Mouse (Mus musculus) embryonic facial prominence, embryonic 13.5 days (tissue): ENCODE data around the gene Agpat1. TPM values are rescaled to one million over a fixed set of nuclear protein-coding genes. Genes with fewer than 3 reads are reported as not detected.

Experiments used
- ATAC-seq: fragments of 200-750 bp; cut with Nextera tagmentation; 2 replicates; pipeline ENCODE4 v1.8.0; 2017; ENCODE audit warnings: low read depth; ENCODE audit not compliant: insufficient number of reproducible peaks, insufficient read depth, low FRiP score, low TSS enrichment
- H3K27ac ChIP-seq: fragments of 300-500 bp; sonication (generic); 2 replicates; pipeline ENCODE4 v1.5.1; 2015; ENCODE audit warnings: moderate library complexity, mild to moderate bottlenecking, inconsistent platforms
- H3K27me3 ChIP-seq: fragments of 300-500 bp; sonication (generic); 2 replicates; pipeline ENCODE4 v1.6.1; 2015; ENCODE audit warnings: mild to moderate bottlenecking, inconsistent platforms
- H3K36me3 ChIP-seq: fragments of 300-500 bp; sonication (generic); 2 replicates; pipeline ENCODE4 v1.6.1; 2015; ENCODE audit warnings: mild to moderate bottlenecking, inconsistent platforms
- H3K4me1 ChIP-seq: fragments of 300-500 bp; sonication (generic); 2 replicates; pipeline ENCODE4 v1.6.1; 2015; ENCODE audit warnings: inconsistent platforms
- H3K4me2 ChIP-seq: fragments of 300-500 bp; sonication (generic); 2 replicates; pipeline ENCODE4 v1.6.1; 2015; ENCODE audit warnings: moderate library complexity, mild to moderate bottlenecking, inconsistent platforms
- H3K4me3 ChIP-seq: fragments of 300-500 bp; sonication (generic); 2 replicates; pipeline ENCODE4 v1.5.1; 2015; ENCODE audit warnings: mild to moderate bottlenecking, inconsistent platforms
- H3K9ac ChIP-seq: fragments of 300-500 bp; sonication (generic); 2 replicates; pipeline ENCODE4 v1.6.1; 2015; ENCODE audit warnings: mild to moderate bottlenecking, inconsistent platforms
- H3K9me3 ChIP-seq: fragments of 300-500 bp; sonication (generic); 2 replicates; pipeline ENCODE4 v1.6.1; 2016; ENCODE audit warnings: inconsistent platforms
- WGBS: fragments of 180-500 bp; shearing (Covaris S2); methylation state at CpG from one replicate; pipeline ENCODE4 v1.1.7; 2015; ENCODE audit warnings: mixed read lengths; 5-methylcytosine and 5-hydroxymethylcytosine counted together
- polyA plus RNA-seq: library from polyadenylated mRNA; unstranded; fragments of >200 nt; fragmentation: Nextera tagmentation; extraction: Ambion mirVana; gene quantifications from 2 replicates; pipeline ENCODE4 v1.2.1, GENCODE M21; 2015

Agpat1 gene
- 50.7 and 57.5 TPM in 2 replicates for polyA plus RNA-seq

DNA sequence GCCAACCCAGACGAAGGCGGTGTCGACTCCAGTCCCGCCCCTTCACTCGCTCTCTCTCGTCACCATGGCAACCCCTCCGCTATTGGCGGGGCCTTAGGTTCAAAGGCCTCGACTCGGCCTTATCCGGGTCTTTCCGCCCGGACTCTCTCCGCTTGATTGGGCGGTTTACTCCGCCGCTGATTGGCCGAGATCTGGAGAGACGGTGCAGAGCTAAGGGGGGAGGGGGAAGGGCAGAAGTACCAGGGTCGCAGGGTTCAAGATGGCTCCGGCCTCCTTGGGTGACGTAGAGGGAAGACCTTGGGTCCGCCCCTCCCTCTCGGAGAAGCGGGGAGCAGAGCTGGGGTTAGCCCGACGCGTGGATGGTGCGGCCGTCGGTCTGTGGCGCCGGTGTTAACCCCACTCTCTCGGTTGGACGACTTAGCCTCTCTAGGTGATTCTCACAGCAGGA, at the start of gene Agpat1:
Gene Agpat1 (plus strand): TSS at position 202 of the 448 bp plus-strand sequence.
- Histone ChIP-seq H3K9me3 (no peaks in the 10 kb centered on the region), H3K27me3 (no peaks in the 10 kb centered on the region), H3K36me3 (peaks cover 30% of the 10 kb centered on the region), H3K9ac (peak within 1 kb of the TSS; percentile 92), H3K4me3 (peak within 1 kb of the TSS; percentile 90), H3K4me1 (peaks cover 41% of the 10 kb centered on the region), H3K27ac (peak within 1 kb of the TSS; percentile 89), H3K4me2 (peak within 1 kb of the TSS; percentile 95)
- under 1% methylated on average over 35 of the region's 35 CpGs for WGBS
- ATAC-seq: peak; percentile 84

DNA sequence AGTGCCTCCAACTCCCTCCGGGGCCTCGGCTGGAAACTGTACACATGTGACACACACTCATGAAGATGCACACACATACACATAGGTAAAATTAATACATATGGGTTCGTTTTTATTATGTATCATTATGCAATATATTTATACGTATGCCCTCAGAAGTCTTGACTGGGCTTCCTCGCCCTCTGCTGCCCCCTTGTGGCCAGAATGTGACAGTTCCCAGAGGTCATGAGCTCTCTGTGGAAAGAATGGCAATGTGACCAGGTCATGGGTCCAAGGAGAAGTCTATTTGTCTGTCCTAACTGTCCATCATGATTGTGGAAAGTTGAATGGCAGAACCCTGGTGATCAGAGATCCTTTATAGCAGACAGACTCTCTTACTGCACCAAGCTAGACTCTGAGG, 48.6 kb upstream of the Agpat1 start:
- no peak overlapping the region for H3K4me3 ChIP-seq
- WGBS: 21% methylated on average over 5 of the region's 5 CpGs

GRCm38 (mm10) chr17:34556406-34556805, 47.7 kb upstream of the Agpat1 start:
- Histone ChIP-seq H3K9ac (no peak overlapping the region), H3K4me1 (no peaks in the 10 kb centered on the region), H3K4me3 (no peak overlapping the region), H3K36me3 (no peaks in the 10 kb centered on the region), H3K9me3 (no peaks in the 10 kb centered on the region), H3K27ac (no peak overlapping the region), H3K27me3 (no peaks in the 10 kb centered on the region), H3K4me2 (no peak overlapping the region)
- ATAC-seq: no peak
- 79% methylated on average over 8 of the region's 8 CpGs for WGBS

More for the DNA sequence above, 48.6 kb upstream of the Agpat1 start:
- Histone ChIP-seq H3K9me3 (no peaks in the 10 kb centered on the region), H3K4me1 (no peaks in the 10 kb centered on the region), H3K27ac (no peak overlapping the region), H3K27me3 (no peaks in the 10 kb centered on the region), H3K9ac (no peak overlapping the region), H3K4me2 (no peak overlapping the region), H3K36me3 (no peaks in the 10 kb centered on the region)
- 0 out of 2 replicates have a peak, but pooled peaks have one; percentile 56 for ATAC-seq

DNA sequence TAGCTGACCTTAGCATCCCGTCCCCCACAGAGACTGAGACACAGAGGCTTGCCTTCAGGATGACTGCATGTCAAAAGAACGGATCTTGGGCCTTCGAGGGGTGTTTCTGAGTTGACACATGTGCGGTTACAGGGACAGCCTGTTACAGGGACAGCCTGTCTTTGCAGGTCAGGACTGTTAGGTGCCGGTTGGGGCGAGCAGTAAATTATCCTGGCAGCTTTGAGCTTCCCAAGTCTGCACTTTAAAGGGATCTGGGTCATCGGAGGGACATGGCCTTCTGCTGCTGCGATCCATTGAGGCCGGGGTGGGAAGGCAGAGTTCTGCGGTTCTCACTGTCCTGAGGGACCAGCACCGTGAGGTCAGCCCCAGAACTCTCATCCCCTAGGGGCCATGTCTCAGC, 46.7 kb upstream of the Agpat1 start:
- Histone ChIP-seq H3K27me3 (no peaks in the 10 kb centered on the region), H3K4me1 (no peaks in the 10 kb centered on the region), H3K9ac (no peak overlapping the region), H3K27ac (no peak overlapping the region), H3K4me2 (no peak overlapping the region), H3K4me3 (no peak overlapping the region), H3K9me3 (no peaks in the 10 kb centered on the region), H3K36me3 (no peaks in the 10 kb centered on the region)
- no peak for ATAC-seq
- 73% methylated on average over 11 of the region's 11 CpGs for WGBS

DNA sequence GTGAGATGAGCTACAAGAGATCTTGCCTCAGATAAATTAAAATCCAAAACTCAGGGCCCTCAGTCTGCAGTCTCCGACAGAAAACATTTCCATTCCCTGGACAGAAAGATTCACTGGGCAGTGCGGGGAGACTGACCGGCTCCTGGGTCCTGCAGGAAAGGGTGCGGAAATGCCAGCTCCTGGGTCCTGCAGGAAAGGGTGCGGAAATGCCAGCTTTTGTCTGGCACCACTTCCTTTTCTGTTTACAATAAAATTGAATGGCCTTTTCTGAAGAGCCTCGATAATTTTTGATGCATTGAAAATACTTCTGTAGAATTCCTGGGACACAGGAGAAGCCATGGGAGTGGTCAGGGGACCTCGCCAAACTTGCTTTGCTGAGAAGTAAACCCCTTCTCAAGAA, 44.9 kb upstream of the Agpat1 start:
- no peaks in the 10 kb centered on the region for H3K27me3 ChIP-seq
- no peak overlapping the region for H3K27ac ChIP-seq
- whole genome bisulfite sequencing: 83% methylated on average over 7 of the region's 7 CpGs
- H3K36me3 ChIP-seq: no peaks in the 10 kb centered on the region
- H3K4me1 ChIP-seq: peaks cover 3% of the 10 kb centered on the region; the same call in 1 of the 2 replicates
- H3K4me2 ChIP-seq: no peak overlapping the region
- ATAC-seq: no peak
- H3K9me3 ChIP-seq: no peaks in the 10 kb centered on the region
- H3K4me3 ChIP-seq: no peak overlapping the region
- H3K9ac ChIP-seq: no peak overlapping the region

GRCm38 (mm10) chr17:34559895-34560294, 44.2 kb upstream of the Agpat1 start:
- WGBS: 31% methylated on average over 15 of the region's 15 CpGs
- Histone ChIP-seq H3K4me1 (peaks cover 7% of the 10 kb centered on the region; the same call in 1 of the 2 replicates), H3K4me3 (no peak overlapping the region)

DNA sequence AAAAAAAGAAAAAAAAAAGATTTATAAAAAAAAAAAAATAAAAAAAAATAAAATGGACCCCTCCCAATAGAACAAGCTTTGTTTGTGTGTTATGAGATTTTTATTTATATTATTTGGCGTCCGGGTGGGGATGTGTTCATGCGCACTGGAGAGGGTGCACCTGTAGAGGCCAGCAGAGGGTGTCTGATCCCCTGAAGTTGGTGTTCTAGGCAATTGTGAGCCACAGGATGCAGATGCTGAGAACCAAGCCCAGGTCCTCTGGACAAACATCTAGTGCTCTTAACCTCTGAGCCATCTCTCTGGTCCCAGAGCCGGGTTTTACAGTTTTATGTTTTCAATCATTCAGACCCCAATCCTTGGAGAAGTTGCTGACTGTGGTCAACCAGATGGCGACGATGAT, 43.6 kb upstream of the Agpat1 start:
- no peaks in the 10 kb centered on the region for H3K27me3 ChIP-seq
- 86% methylated on average over 6 of the region's 6 CpGs for WGBS
- H3K9ac ChIP-seq: no peak overlapping the region
- peaks cover 7% of the 10 kb centered on the region; the same call in 1 of the 2 replicates for H3K4me1 ChIP-seq
- no peak overlapping the region for H3K4me3 ChIP-seq
- no peaks in the 10 kb centered on the region for H3K36me3 ChIP-seq
- H3K4me2 ChIP-seq: no peak overlapping the region
- H3K9me3 ChIP-seq: no peaks in the 10 kb centered on the region
- no peak for ATAC-seq
- no peak overlapping the region for H3K27ac ChIP-seq

More at GRCm38 (mm10) chr17:34559895-34560294, 44.2 kb upstream of the Agpat1 start:
- no peak overlapping the region for H3K4me2 ChIP-seq
- H3K9me3 ChIP-seq: no peaks in the 10 kb centered on the region
- no peaks in the 10 kb centered on the region for H3K27me3 ChIP-seq
- no peak overlapping the region for H3K27ac ChIP-seq
- ATAC-seq: no peak
- H3K9ac ChIP-seq: no peak overlapping the region
- no peaks in the 10 kb centered on the region for H3K36me3 ChIP-seq

DNA sequence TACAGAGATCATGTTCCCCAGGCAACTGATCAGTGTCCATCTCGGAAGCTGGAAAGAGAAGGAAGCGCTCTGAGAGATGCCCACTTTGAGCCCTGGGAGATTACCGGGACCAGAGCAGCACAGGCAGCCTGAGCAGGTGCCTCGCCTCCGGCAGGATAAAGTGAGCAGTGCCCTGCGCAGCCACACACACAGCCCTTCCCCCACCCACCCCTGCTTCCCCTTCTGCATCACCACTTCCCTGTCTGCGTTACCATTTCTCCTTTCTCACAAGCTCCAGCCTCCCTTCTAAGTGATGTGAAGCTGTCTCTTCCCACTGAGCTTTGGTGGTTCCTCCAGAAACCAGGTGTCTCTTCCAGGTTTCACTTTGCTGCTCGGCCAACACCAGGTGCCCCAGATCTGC, 42.9 kb upstream of the Agpat1 start:
- H3K27ac ChIP-seq: no peak overlapping the region
- no peak overlapping the region for H3K4me2 ChIP-seq
- H3K27me3 ChIP-seq: no peaks in the 10 kb centered on the region
- peaks cover 7% of the 10 kb centered on the region; the same call in 1 of the 2 replicates for H3K4me1 ChIP-seq
- H3K9me3 ChIP-seq: no peaks in the 10 kb centered on the region
- no peak overlapping the region for H3K9ac ChIP-seq
- no peak overlapping the region for H3K4me3 ChIP-seq
- ATAC-seq: no peak
- WGBS: 32% methylated on average over 8 of the region's 8 CpGs
- no peaks in the 10 kb centered on the region for H3K36me3 ChIP-seq

GRCm38 (mm10) chr17:34562595-34562994, 41.5 kb upstream of the Agpat1 start:
- WGBS: 56% methylated on average over 3 of the region's 3 CpGs
- Histone ChIP-seq H3K27ac (no peak overlapping the region), H3K4me2 (no peak overlapping the region), H3K9me3 (no peaks in the 10 kb centered on the region), H3K27me3 (peaks cover 7% of the 10 kb centered on the region; the same call in 1 of the 2 replicates), H3K36me3 (no peaks in the 10 kb centered on the region), H3K4me1 (peaks cover 7% of the 10 kb centered on the region; the same call in 1 of the 2 replicates), H3K4me3 (no peak overlapping the region), H3K9ac (no peak overlapping the region)
- no peak for ATAC-seq

DNA sequence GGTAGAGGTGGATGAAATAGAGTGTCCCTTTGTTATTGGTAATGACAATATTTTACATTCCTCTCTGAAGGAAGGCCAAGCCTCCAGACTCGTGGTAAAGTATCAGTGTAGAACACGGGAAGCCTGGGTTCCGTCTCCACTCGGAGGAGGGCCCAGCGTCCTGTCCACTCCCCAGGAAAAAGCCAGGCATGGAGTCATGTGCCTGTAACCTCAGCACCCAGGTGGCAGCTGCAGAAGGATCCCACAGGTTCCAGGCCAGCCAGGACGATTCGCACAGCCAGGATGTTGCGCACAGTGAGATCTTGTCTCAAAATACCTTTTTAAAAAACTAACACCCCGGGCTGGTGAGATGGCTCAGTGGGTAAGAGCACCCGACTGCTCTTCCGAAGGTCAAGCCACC, 40.7 kb upstream of the Agpat1 start:
- WGBS: 72% methylated on average over 11 of the region's 11 CpGs
- ATAC-seq: no peak
- H3K9ac ChIP-seq: no peak overlapping the region

GRCm38 (mm10) chr17:34564003-34564421, 40.0 kb upstream of the Agpat1 start, which contains the start of gene Notch4:
Notch4 (plus strand) TSS chr17:34564268.
- ATAC-seq: no peak
- Histone ChIP-seq H3K9ac (0 out of 2 replicates have a peak within 1 kb of the TSS, but pooled peaks have one; percentile 40), H3K4me2 (peak within 1 kb of the TSS; percentile 12; the same call in 1 of the 2 replicates), H3K4me1 (peaks cover 7% of the 10 kb centered on the region; the same call in 1 of the 2 replicates), H3K27me3 (peaks cover 14% of the 10 kb centered on the region; the same call in 1 of the 2 replicates), H3K27ac (peak within 1 kb of the TSS; percentile 48; the same call in 1 of the 2 replicates), H3K4me3 (no peak within 1 kb of the TSS), H3K9me3 (no peaks in the 10 kb centered on the region), H3K36me3 (no peaks in the 10 kb centered on the region)
- WGBS: 5% methylated on average over 6 of the region's 6 CpGs

More for the DNA sequence above, 40.7 kb upstream of the Agpat1 start:
- no peaks in the 10 kb centered on the region for H3K9me3 ChIP-seq
- H3K4me3 ChIP-seq: no peak overlapping the region
- no peaks in the 10 kb centered on the region for H3K36me3 ChIP-seq
- peaks cover 11% of the 10 kb centered on the region; the same call in 1 of the 2 replicates for H3K27me3 ChIP-seq
- H3K4me1 ChIP-seq: peaks cover 7% of the 10 kb centered on the region; the same call in 1 of the 2 replicates
- no peak overlapping the region for H3K4me2 ChIP-seq
- H3K27ac ChIP-seq: no peak overlapping the region

GRCm38 (mm10) chr17:34564796-34565195, 39.3 kb upstream of the Agpat1 start:
- Histone ChIP-seq H3K4me3 (no peak overlapping the region), H3K9ac (no peak overlapping the region), H3K27ac (peak overlapping the region; percentile 48; the same call in 1 of the 2 replicates), H3K4me2 (peak overlapping the region; percentile 12; the same call in 1 of the 2 replicates), H3K27me3 (peaks cover 14% of the 10 kb centered on the region; the same call in 1 of the 2 replicates), H3K9me3 (no peaks in the 10 kb centered on the region), H3K4me1 (peaks cover 7% of the 10 kb centered on the region; the same call in 1 of the 2 replicates), H3K36me3 (no peaks in the 10 kb centered on the region)
- ATAC-seq: no peak
- WGBS: 38% methylated on average over 3 of the region's 3 CpGs
